Mouse (Mus musculus) adrenal gland, postnatal 4 days (tissue): ENCODE measurements around the gene Gm12216. TPM values are rescaled to one million over a fixed set of nuclear protein-coding genes. Genes with fewer than 3 reads are reported as not detected.

Experiments
- DNase-seq, 2 experiments: peaks; one replicate each; pipeline ENCODE4 v3.0.0; 2021 to 2022; ENCODE audit warnings: low spot score in 2 of 2, mixed read lengths in 2 of 2
- total RNA-seq, 2 experiments: library from RNA; stranded (reverse); gene quantifications; 2 replicates each; pipeline ENCODE4 v1.2.3; 2021

Gm12216 gene
- total RNA-seq, 2 experiments from 2014 or later: 7.9 to 10.6 TPM

GRCm38 (mm10) chr11:53825409-53825808, 33.6 kb downstream of the Gm12216 start:
- DNase-seq: no peak

- DNase-seq: no peak
Observed at GRCm38 (mm10) chr11:53821945-53822338, 37.1 kb downstream of the Gm12216 start.

GRCm38 (mm10) chr11:53821230-53821944, 37.7 kb downstream of the Gm12216 start:
- DNase-seq: no peak

GRCm38 (mm10) chr11:53820516-53821170, 38.4 kb downstream of the Gm12216 start:
- no peak for DNase-seq

- DNase-seq: no peak
Observed at GRCm38 (mm10) chr11:53819511-53819910, 39.5 kb downstream of the Gm12216 start.

GRCm38 (mm10) chr11:53818794-53819193, 40.3 kb downstream of the Gm12216 start:
- DNase-seq: no peak

GRCm38 (mm10) chr11:53816841-53817375, 42.1 kb downstream of the Gm12216 start:
- no peak for DNase-seq

GRCm38 (mm10) chr11:53814810-53815209, 44.2 kb downstream of the Gm12216 start:
- no peak for DNase-seq

- DNase-seq: no peak
Observed at GRCm38 (mm10) chr11:53813001-53813868, 45.8 kb downstream of the Gm12216 start.

GRCm38 (mm10) chr11:53811312-53811711, 47.7 kb downstream of the Gm12216 start:
- no peak for DNase-seq

GRCm38 (mm10) chr11:53810749-53811148, 48.3 kb downstream of the Gm12216 start:
- DNase-seq: no peak

GRCm38 (mm10) chr11:53810156-53810555, 48.9 kb downstream of the Gm12216 start:
- no peak for DNase-seq

GRCm38 (mm10) chr11:53809354-53809753, 49.7 kb downstream of the Gm12216 start:
- DNase-seq: no peak

GRCm38 (mm10) chr11:53805786-53806185, 53.3 kb downstream of the Gm12216 start:
- DNase-seq: no peak

- DNase-seq: no peak
Observed at GRCm38 (mm10) chr11:53804569-53805344, 54.3 kb downstream of the Gm12216 start.

- no peak for DNase-seq
Observed at GRCm38 (mm10) chr11:53803494-53803893, 55.6 kb downstream of the Gm12216 start.

- DNase-seq: no peak
Observed at GRCm38 (mm10) chr11:53803093-53803492, 56.0 kb downstream of the Gm12216 start.

GRCm38 (mm10) chr11:53800975-53801374, 58.1 kb downstream of the Gm12216 start:
- DNase-seq: no peak

GRCm38 (mm10) chr11:53800036-53800435, 59.0 kb downstream of the Gm12216 start:
- DNase-seq: no peak

- DNase-seq: no peak
Observed at GRCm38 (mm10) chr11:53798041-53798711, 60.9 kb downstream of the Gm12216 start.
